Mouse (Mus musculus): ENCODE data around the gene Lemd2. TPM values are rescaled to one million over a fixed set of nuclear protein-coding genes. Genes with fewer than 3 reads are reported as not detected.

Lemd2 gene
- polyA plus RNA-seq, 1 experiment from 2014 or later = 12.0 TPM

- Histone ChIP-seq H3K9ac (replicated peaks; ENCODE audit: low read length) (no peak overlapping the region), H3K4me3 (ENCODE audit: low read depth, low read length) (no peak overlapping the region), H3K36me3 (replicated peaks; ENCODE audit: control insufficient read depth, insufficient read depth, low read depth, low read length) (no peaks in the 10 kb centered on the region), H3K4me1 (ENCODE audit: control insufficient read depth, insufficient read depth, low read length) (no peaks in the 10 kb centered on the region; the same call in 1 of the 2 replicates), H3K27ac (replicated peaks; ENCODE audit: low read depth, low read length) (no peak overlapping the region), H3K27me3 (ENCODE audit: control insufficient read depth, insufficient read depth, low read length) (no peaks in the 10 kb centered on the region), H3K9me3 (replicated peaks; ENCODE audit: control insufficient read depth, low read length) (no peaks in the 10 kb centered on the region), H3K4me2 (ENCODE audit: low read depth, low read length) (no peak overlapping the region)
- WGBS = 29% methylated on average over 8 of the region's 8 CpGs
- ATAC-seq (replicated peaks; ENCODE audit: insufficient number of reproducible peaks, low FRiP score, low TSS enrichment, low read depth) (no peak), DNase-seq (ENCODE audit: low spot score) (peak; percentile 37)
These were observed 57.8 kb downstream of the Lemd2 start for GRCm38 (mm10) chr17:27146323-27146923.

- no peaks in the 10 kb centered on the region for H3K36me3 ChIP-seq (replicated peaks; ENCODE audit: control insufficient read depth, insufficient read depth, low read depth, low read length)
- DNase-seq (ENCODE audit: low spot score) (no peak), ATAC-seq (replicated peaks; ENCODE audit: insufficient number of reproducible peaks, low FRiP score, low TSS enrichment, low read depth) (no peak)
- no peak overlapping the region for H3K4me2 ChIP-seq (ENCODE audit: low read depth, low read length)
- H3K4me3 ChIP-seq (ENCODE audit: low read depth, low read length) = no peak overlapping the region
- H3K27ac ChIP-seq (replicated peaks; ENCODE audit: low read depth, low read length) = no peak overlapping the region
- H3K9me3 ChIP-seq (replicated peaks; ENCODE audit: control insufficient read depth, low read length) = no peaks in the 10 kb centered on the region
- no peaks in the 10 kb centered on the region; the same call in 1 of the 2 replicates for H3K4me1 ChIP-seq (ENCODE audit: control insufficient read depth, insufficient read depth, low read length)
- no peak overlapping the region for H3K9ac ChIP-seq (replicated peaks; ENCODE audit: low read length)
- WGBS = 73% methylated on average over 4 of the region's 4 CpGs
- H3K27me3 ChIP-seq (ENCODE audit: control insufficient read depth, insufficient read depth, low read length) = no peaks in the 10 kb centered on the region
These were observed 60.1 kb downstream of the Lemd2 start for GRCm38 (mm10) chr17:27144152-27144551.

- H3K9ac ChIP-seq (replicated peaks; ENCODE audit: low read length) = 0 out of 2 replicates have a peak overlapping the region, but pooled peaks have one; percentile 13
- DNase-seq (ENCODE audit: low spot score) (no peak), ATAC-seq (replicated peaks; ENCODE audit: insufficient number of reproducible peaks, low FRiP score, low TSS enrichment, low read depth) (no peak)
- H3K4me2 ChIP-seq (ENCODE audit: low read depth, low read length) = no peak overlapping the region
- no peak overlapping the region for H3K4me3 ChIP-seq (ENCODE audit: low read depth, low read length)
- H3K36me3 ChIP-seq (replicated peaks; ENCODE audit: control insufficient read depth, insufficient read depth, low read depth, low read length) = no peaks in the 10 kb centered on the region
- H3K27me3 ChIP-seq (ENCODE audit: control insufficient read depth, insufficient read depth, low read length) = no peaks in the 10 kb centered on the region
- no peak overlapping the region for H3K27ac ChIP-seq (replicated peaks; ENCODE audit: low read depth, low read length)
- no peaks in the 10 kb centered on the region for H3K9me3 ChIP-seq (replicated peaks; ENCODE audit: control insufficient read depth, low read length)
- 51% methylated on average over 10 of the region's 10 CpGs for WGBS
- H3K4me1 ChIP-seq (ENCODE audit: control insufficient read depth, insufficient read depth, low read length) = no peaks in the 10 kb centered on the region; the same call in 1 of the 2 replicates
These were observed 62.3 kb downstream of the Lemd2 start for GRCm38 (mm10) chr17:27141971-27142450.

GRCm38 (mm10) chr17:27140262-27140661 lies 64.0 kb downstream of the Lemd2 start:
- no peaks in the 10 kb centered on the region for H3K9me3 ChIP-seq (replicated peaks; ENCODE audit: control insufficient read depth, low read length)

More at GRCm38 (mm10) chr17:27140262-27140661, 64.0 kb downstream of the Lemd2 start:
- H3K36me3 ChIP-seq (replicated peaks; ENCODE audit: control insufficient read depth, insufficient read depth, low read depth, low read length) = no peaks in the 10 kb centered on the region
- no peak overlapping the region for H3K27ac ChIP-seq (replicated peaks; ENCODE audit: low read depth, low read length)
- no peak overlapping the region for H3K9ac ChIP-seq (replicated peaks; ENCODE audit: low read length)
- DNase-seq (ENCODE audit: low spot score) (no peak), ATAC-seq (replicated peaks; ENCODE audit: insufficient number of reproducible peaks, low FRiP score, low TSS enrichment, low read depth) (no peak)
- H3K4me3 ChIP-seq (ENCODE audit: low read depth, low read length) = no peak overlapping the region
- 57% methylated on average over 9 of the region's 9 CpGs for WGBS
- no peak overlapping the region for H3K4me2 ChIP-seq (ENCODE audit: low read depth, low read length)
- H3K27me3 ChIP-seq (ENCODE audit: control insufficient read depth, insufficient read depth, low read length) = no peaks in the 10 kb centered on the region
- no peaks in the 10 kb centered on the region; the same call in 1 of the 2 replicates for H3K4me1 ChIP-seq (ENCODE audit: control insufficient read depth, insufficient read depth, low read length)

Other genes starting within 250 kb of the Lemd2 start
- 10.1 and 11.9 TPM in 2 replicates for gene Zbtb9, start 231.3 kb downstream of the Lemd2 start, polyA plus RNA-seq (2014; fragmentation: Nextera tagmentation; extraction: Ambion mirVana)
- gene Bak1, start 175.5 kb downstream of the Lemd2 start, polyA plus RNA-seq (2014; fragmentation: Nextera tagmentation; extraction: Ambion mirVana) = 12.9 and 14.3 TPM in 2 replicates
- 1.5 and 1.7 TPM in 2 replicates for gene Itpr3, start 147.2 kb downstream of the Lemd2 start, polyA plus RNA-seq (2014; fragmentation: Nextera tagmentation; extraction: Ambion mirVana)
- 339 and 373 TPM in 2 replicates for gene Uqcc2, start 70.6 kb downstream of the Lemd2 start, polyA plus RNA-seq (2014; fragmentation: Nextera tagmentation; extraction: Ambion mirVana)
- gene Ip6k3, start 36.7 kb downstream of the Lemd2 start, polyA plus RNA-seq (2014; fragmentation: Nextera tagmentation; extraction: Ambion mirVana) = 0.11 and 0.20 TPM in 2 replicates

All from embryonic facial prominence, embryonic 11.5 days (tissue).